Mouse (Mus musculus) forebrain, embryonic 10.5 days (tissue): Measurements from ENCODE around the gene Iffo2. TPM values are rescaled to one million over a fixed set of nuclear protein-coding genes. Genes with fewer than 3 reads are reported as not detected.

Experiments used
- DNase-seq: peaks from one replicate; pipeline ENCODE4 v3.0.0-alpha.2; 2017; ENCODE audit warnings: low spot score; ENCODE audit errors: extremely low spot score
- H3K27ac ChIP-seq: fragments of 300-500 bp; sonication (generic); 2 replicates; pipeline ENCODE4 v1.5.1; 2016; ENCODE audit warnings: mild to moderate bottlenecking
- H3K27me3 ChIP-seq: fragments of 300-500 bp; sonication (generic); 2 replicates; pipeline ENCODE4 v1.6.1; 2016; ENCODE audit warnings: mild to moderate bottlenecking; ENCODE audit not compliant: poor library complexity, severe bottlenecking
- H3K36me3 ChIP-seq: fragments of 300-500 bp; sonication (generic); replicated peaks from 2 replicates; pipeline ENCODE4 v1.6.1; 2016; ENCODE audit warnings: mild to moderate bottlenecking, moderate library complexity
- H3K4me1 ChIP-seq: fragments of 300-500 bp; sonication (generic); 2 replicates; pipeline ENCODE4 v1.6.1; 2016
- H3K4me3 ChIP-seq: fragments of 300-500 bp; sonication (generic); 2 replicates; pipeline ENCODE4 v1.5.1; 2016; ENCODE audit warnings: mild to moderate bottlenecking, moderate library complexity
- H3K9me3 ChIP-seq: fragments of 300-500 bp; sonication (generic); 2 replicates; pipeline ENCODE4 v1.6.1; 2016; ENCODE audit warnings: mild to moderate bottlenecking, moderate library complexity
- WGBS: fragments of 180-500 bp; shearing (Covaris S2); methylation state at CpG from one replicate; pipeline ENCODE4 v1.1.7; 2016; 5-methylcytosine and 5-hydroxymethylcytosine counted together
- polyA plus RNA-seq: library from polyadenylated mRNA; unstranded; fragments of >200 nt; fragmentation: Nextera tagmentation; extraction: Ambion mirVana; gene quantifications from 2 replicates; pipeline ENCODE4 v1.2.1, GENCODE M21; 2016

Gene Iffo2
- polyA plus RNA-seq, 1 experiment from 2014 or later: 3.0 TPM

GRCm38 (mm10) chr4:139605216-139605615 lies 74.9 kb downstream of the Iffo2 start:
- DNase-seq: no peak
- Histone ChIP-seq H3K27ac (no peak overlapping the region), H3K27me3 (no peaks in the 10 kb centered on the region), H3K9me3 (no peaks in the 10 kb centered on the region), H3K4me3 (no peak overlapping the region), H3K4me1 (peaks cover 25% of the 10 kb centered on the region), H3K36me3 (peaks cover 20% of the 10 kb centered on the region)
- 89% methylated on average over 11 of the region's 11 CpGs for WGBS

- no peak for DNase-seq
- no peak overlapping the region for H3K27ac ChIP-seq
- H3K4me3 ChIP-seq: no peak overlapping the region
- peaks cover 26% of the 10 kb centered on the region for H3K4me1 ChIP-seq
- peaks cover 20% of the 10 kb centered on the region for H3K36me3 ChIP-seq
- WGBS: 91% methylated on average over 5 of the region's 5 CpGs
- no peaks in the 10 kb centered on the region for H3K27me3 ChIP-seq
- no peaks in the 10 kb centered on the region for H3K9me3 ChIP-seq
These were observed 76.4 kb downstream of the Iffo2 start for GRCm38 (mm10) chr4:139606732-139607131.

- no peak for DNase-seq
- 82% methylated on average over 4 of the region's 4 CpGs for WGBS
- Histone ChIP-seq H3K4me1 (peaks cover 11% of the 10 kb centered on the region), H3K9me3 (peaks cover 9% of the 10 kb centered on the region; the same call in 1 of the 2 replicates), H3K4me3 (no peak overlapping the region), H3K27me3 (no peaks in the 10 kb centered on the region), H3K36me3 (peaks cover 35% of the 10 kb centered on the region), H3K27ac (no peak overlapping the region)
These were observed 78.6 kb downstream of the Iffo2 start for GRCm38 (mm10) chr4:139608975-139609374.

- no peak for DNase-seq
- Histone ChIP-seq H3K4me3 (no peak overlapping the region), H3K27me3 (no peaks in the 10 kb centered on the region), H3K4me1 (peaks cover 24% of the 10 kb centered on the region), H3K27ac (peak overlapping the region; percentile 37; the same call in 1 of the 2 replicates), H3K36me3 (peaks cover 41% of the 10 kb centered on the region), H3K9me3 (peaks cover 13% of the 10 kb centered on the region; the same call in 1 of the 2 replicates)
- 50% methylated on average over 6 of the region's 6 CpGs for WGBS
These were observed 80.6 kb downstream of the Iffo2 start for GRCm38 (mm10) chr4:139610954-139611353.

GRCm38 (mm10) chr4:139611542-139611953 lies 81.2 kb downstream of the Iffo2 start:
- 8% methylated on average over 10 of the region's 10 CpGs for WGBS
- H3K27me3 ChIP-seq: no peaks in the 10 kb centered on the region
- H3K27ac ChIP-seq: peak overlapping the region; percentile 37; the same call in 1 of the 2 replicates
- H3K4me1 ChIP-seq: peaks cover 30% of the 10 kb centered on the region
- peaks cover 13% of the 10 kb centered on the region; the same call in 1 of the 2 replicates for H3K9me3 ChIP-seq
- peak; percentile 85 for DNase-seq
- H3K36me3 ChIP-seq: peaks cover 37% of the 10 kb centered on the region
- H3K4me3 ChIP-seq: peak overlapping the region; percentile 23

- Histone ChIP-seq H3K27me3 (no peaks in the 10 kb centered on the region), H3K36me3 (peaks cover 35% of the 10 kb centered on the region), H3K4me3 (no peak overlapping the region), H3K9me3 (peaks cover 13% of the 10 kb centered on the region; the same call in 1 of the 2 replicates), H3K27ac (no peak overlapping the region), H3K4me1 (peaks cover 40% of the 10 kb centered on the region)
- no peak for DNase-seq
- 94% methylated on average over 21 of the region's 21 CpGs for WGBS
These were observed 84.3 kb downstream of the Iffo2 start for GRCm38 (mm10) chr4:139614524-139615260.

GRCm38 (mm10) chr4:139616276-139617000 lies 86.1 kb downstream of the Iffo2 start:
- Histone ChIP-seq H3K36me3 (peaks cover 35% of the 10 kb centered on the region), H3K27ac (peak overlapping the region; percentile 89), H3K4me3 (peak overlapping the region; percentile 66), H3K4me1 (peaks cover 31% of the 10 kb centered on the region), H3K27me3 (no peaks in the 10 kb centered on the region), H3K9me3 (peaks cover 13% of the 10 kb centered on the region; the same call in 1 of the 2 replicates)
- peak; percentile 66 for DNase-seq
- WGBS: 8% methylated on average over 24 of the region's 24 CpGs

GRCm38 (mm10) chr4:139617001-139617364 lies 86.6 kb downstream of the Iffo2 start:
- peaks cover 35% of the 10 kb centered on the region for H3K36me3 ChIP-seq
- no peak for DNase-seq
- H3K27me3 ChIP-seq: no peaks in the 10 kb centered on the region
- 55% methylated on average over 3 of the region's 3 CpGs for WGBS
- H3K27ac ChIP-seq: peak overlapping the region; percentile 89
- peaks cover 35% of the 10 kb centered on the region for H3K4me1 ChIP-seq
- peak overlapping the region; percentile 66 for H3K4me3 ChIP-seq
- H3K9me3 ChIP-seq: peaks cover 13% of the 10 kb centered on the region; the same call in 1 of the 2 replicates

- H3K4me1 ChIP-seq: peaks cover 58% of the 10 kb centered on the region
- WGBS: 73% methylated on average over 6 of the region's 6 CpGs
These were observed 89.4 kb downstream of the Iffo2 start for GRCm38 (mm10) chr4:139619765-139620164.

GRCm38 (mm10) chr4:139622373-139623282 lies 92.3 kb downstream of the Iffo2 start, which contains the start of gene Aldh4a1:
Gene Aldh4a1, plus strand, starts transcription at chr4:139622866.
- Histone ChIP-seq H3K4me1 (peaks cover 30% of the 10 kb centered on the region), H3K27ac (peak within 1 kb of the TSS; percentile 94), H3K36me3 (peaks cover 2% of the 10 kb centered on the region; the same call in 1 of the 2 replicates), H3K9me3 (no peaks in the 10 kb centered on the region), H3K4me3 (peak within 1 kb of the TSS; percentile 73), H3K27me3 (0 out of 2 replicates have a peak, but pooled peaks cover 9% of the 10 kb centered on the region)
- 1% methylated on average over 33 of the region's 38 CpGs for WGBS
- peak; percentile 90 for DNase-seq

More at GRCm38 (mm10) chr4:139619765-139620164, 89.4 kb downstream of the Iffo2 start:
- H3K4me3 ChIP-seq: no peak overlapping the region
- no peak overlapping the region for H3K27ac ChIP-seq
- 0 out of 2 replicates have a peak, but pooled peaks cover 9% of the 10 kb centered on the region for H3K27me3 ChIP-seq
- H3K36me3 ChIP-seq: peaks cover 12% of the 10 kb centered on the region
- DNase-seq: no peak
- no peaks in the 10 kb centered on the region for H3K9me3 ChIP-seq

- Histone ChIP-seq H3K9me3 (no peaks in the 10 kb centered on the region), H3K4me1 (peaks cover 30% of the 10 kb centered on the region), H3K27me3 (0 out of 2 replicates have a peak, but pooled peaks cover 9% of the 10 kb centered on the region), H3K4me3 (peak overlapping the region; percentile 73), H3K36me3 (peaks cover 3% of the 10 kb centered on the region; the same call in 1 of the 2 replicates), H3K27ac (peak overlapping the region; percentile 94)
- 34% methylated on average over 21 of the region's 21 CpGs for WGBS
- DNase-seq: no peak
These were observed 93.2 kb downstream of the Iffo2 start for GRCm38 (mm10) chr4:139623434-139624115.
